Mouse (Mus musculus) neural tube, embryonic 14.5 days (tissue): Measurements from ENCODE around the gene Tmem40. TPM values are rescaled to one million over a fixed set of nuclear protein-coding genes. Genes with fewer than 3 reads are reported as not detected.
A peak's percentile ranks its signal among the peaks of the same experiment; 100 is the strongest.

ENCODE experiments used
- ATAC-seq: fragments of 200-750 bp; cut with Nextera tagmentation; 2 replicates; pipeline ENCODE4 v1.8.0; 2017; ENCODE audit warnings: low read depth, mild to moderate bottlenecking, moderate TSS enrichment, moderate library complexity
- H3K27ac ChIP-seq: fragments of 300-500 bp; sonication (generic); 2 replicates; pipeline ENCODE4 v1.5.1; 2014; ENCODE audit warnings: low read depth, mild to moderate bottlenecking, control low read depth, low read length, moderate library complexity, mixed read lengths
- H3K27me3 ChIP-seq: fragments of 300-500 bp; sonication (generic); 2 replicates; pipeline ENCODE4 v1.6.1; 2014; ENCODE audit warnings: low read length; ENCODE audit not compliant: control insufficient read depth, insufficient read depth
- H3K36me3 ChIP-seq: fragments of 300-500 bp; sonication (generic); 2 replicates; pipeline ENCODE4 v1.6.1; 2014; ENCODE audit warnings: low read length, mixed read lengths; ENCODE audit not compliant: control insufficient read depth, insufficient read depth
- H3K4me1 ChIP-seq: fragments of 300-500 bp; sonication (generic); 2 replicates; pipeline ENCODE4 v1.6.1; 2014; ENCODE audit warnings: low read length; ENCODE audit not compliant: control insufficient read depth, insufficient read depth
- H3K4me2 ChIP-seq: fragments of 300-500 bp; sonication (generic); 2 replicates; pipeline ENCODE4 v1.6.1; 2014; ENCODE audit warnings: mild to moderate bottlenecking, low read depth, low read length, control low read depth
- H3K4me3 ChIP-seq: fragments of 300-500 bp; sonication (generic); 2 replicates; pipeline ENCODE4 v1.5.1; 2014; ENCODE audit warnings: low read depth, low read length, control low read depth, mixed read lengths
- H3K9ac ChIP-seq: fragments of 300-500 bp; sonication (generic); replicated peaks from 2 replicates; pipeline ENCODE4 v1.6.1; 2014; ENCODE audit warnings: low read depth, mild to moderate bottlenecking, control low read depth, low read length, mixed read lengths
- H3K9me3 ChIP-seq: fragments of 300-500 bp; sonication (generic); 2 replicates; pipeline ENCODE4 v1.6.1; 2016; ENCODE audit warnings: low read length; ENCODE audit not compliant: control insufficient read depth
- WGBS: fragments of 180-500 bp; shearing (Covaris S2); extraction: QIAGEN DNeasy Blood & Tissue Kit; methylation state at CpG from one replicate; pipeline ENCODE4 v1.1.7; 2014; 5-methylcytosine and 5-hydroxymethylcytosine counted together
- polyA plus RNA-seq: library from polyadenylated mRNA; unstranded; fragments of >200 nt; fragmentation: Nextera tagmentation; extraction: Ambion mirVana; gene quantifications from 2 replicates; pipeline ENCODE4 v1.2.1, GENCODE M21; 2014

Gene Tmem40
- 1.1 and 1.2 TPM in 2 replicates for polyA plus RNA-seq

DNA sequence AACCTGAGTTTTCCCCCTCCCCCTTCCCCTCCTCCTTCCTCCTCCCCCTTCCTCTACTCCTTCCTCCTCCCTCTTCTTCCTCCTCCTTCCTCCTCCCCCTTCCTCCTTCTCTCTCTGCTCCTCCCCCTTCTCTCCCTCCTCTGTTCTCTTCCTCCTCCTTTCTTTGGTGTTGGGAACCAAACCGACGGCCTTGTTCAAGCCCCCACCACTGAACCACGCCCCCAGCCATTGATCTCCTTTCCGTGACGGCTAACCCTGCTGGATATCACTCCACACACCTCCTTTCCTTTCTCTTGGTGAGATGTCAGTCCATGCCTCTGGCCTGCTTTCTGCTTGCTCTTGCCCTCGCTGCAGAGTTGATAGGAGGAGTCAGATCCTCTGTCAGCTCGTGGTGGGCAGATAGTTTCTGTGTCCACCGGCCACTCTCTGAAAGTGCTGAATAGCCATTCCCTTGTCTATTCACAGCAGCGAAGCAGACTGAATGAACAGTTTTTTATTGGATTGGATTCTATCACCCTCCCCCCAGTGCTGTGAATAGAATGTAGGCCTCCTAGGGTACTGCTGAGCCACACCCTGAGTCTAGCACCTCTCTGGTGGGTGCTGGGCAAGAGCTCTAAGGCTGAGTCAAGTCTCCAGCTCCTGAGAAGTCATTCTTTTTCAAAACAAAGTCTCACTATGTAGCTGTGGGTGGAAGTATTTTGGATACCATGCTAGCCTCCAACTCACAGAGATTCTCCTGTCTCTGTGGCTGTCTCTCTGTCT, at the start of gene Tmem40:
Gene Tmem40 (minus strand): TSS at position 416 of the 762 bp plus-strand sequence.
- no peaks in the 10 kb centered on the region for H3K27me3 ChIP-seq
- H3K36me3 ChIP-seq, result no peaks in the 10 kb centered on the region
- H3K4me1 ChIP-seq, result no peaks in the 10 kb centered on the region; the same call in 1 of the 2 replicates
- no peak within 1 kb of the TSS for H3K9ac ChIP-seq
- H3K4me3 ChIP-seq, result no peak within 1 kb of the TSS
- no peak within 1 kb of the TSS; the same call in 1 of the 2 replicates for H3K4me2 ChIP-seq
- ATAC-seq, result no peak; the same call in 1 of the 2 replicates
- H3K9me3 ChIP-seq, result no peaks in the 10 kb centered on the region
- WGBS, result 1% methylated on average over 9 of the region's 9 CpGs
- peak within 1 kb of the TSS; percentile 12; the same call in 1 of the 2 replicates for H3K27ac ChIP-seq

DNA sequence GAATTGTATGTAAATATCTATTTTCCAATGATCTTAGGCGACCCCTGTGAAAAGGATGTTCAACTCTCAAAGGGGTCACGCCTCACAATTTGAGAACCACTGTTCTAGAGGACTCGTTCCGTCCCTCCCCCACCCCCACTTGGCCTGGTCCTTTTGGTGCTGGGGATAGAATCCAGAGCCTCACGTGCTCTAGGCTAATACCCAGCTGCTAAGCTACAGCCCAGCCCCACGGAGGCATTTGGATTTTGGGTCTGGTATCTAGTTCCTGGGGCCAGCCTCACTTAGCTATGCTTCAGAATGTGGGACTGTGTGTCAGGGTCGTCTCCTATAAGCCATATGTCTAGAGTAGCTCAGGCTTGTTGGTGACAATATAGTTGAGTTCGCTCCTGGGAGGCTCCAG, 49.4 kb upstream of the Tmem40 start:
- WGBS, result 78% methylated on average over 8 of the region's 8 CpGs
- H3K4me3 ChIP-seq, result no peak overlapping the region
- H3K4me2 ChIP-seq, result no peak overlapping the region
- peaks cover 6% of the 10 kb centered on the region for H3K36me3 ChIP-seq
- H3K4me1 ChIP-seq, result peaks cover 9% of the 10 kb centered on the region
- ATAC-seq, result no peak
- H3K9me3 ChIP-seq, result no peaks in the 10 kb centered on the region
- H3K27me3 ChIP-seq, result no peaks in the 10 kb centered on the region
- H3K9ac ChIP-seq, result no peak overlapping the region
- H3K27ac ChIP-seq, result no peak overlapping the region

DNA sequence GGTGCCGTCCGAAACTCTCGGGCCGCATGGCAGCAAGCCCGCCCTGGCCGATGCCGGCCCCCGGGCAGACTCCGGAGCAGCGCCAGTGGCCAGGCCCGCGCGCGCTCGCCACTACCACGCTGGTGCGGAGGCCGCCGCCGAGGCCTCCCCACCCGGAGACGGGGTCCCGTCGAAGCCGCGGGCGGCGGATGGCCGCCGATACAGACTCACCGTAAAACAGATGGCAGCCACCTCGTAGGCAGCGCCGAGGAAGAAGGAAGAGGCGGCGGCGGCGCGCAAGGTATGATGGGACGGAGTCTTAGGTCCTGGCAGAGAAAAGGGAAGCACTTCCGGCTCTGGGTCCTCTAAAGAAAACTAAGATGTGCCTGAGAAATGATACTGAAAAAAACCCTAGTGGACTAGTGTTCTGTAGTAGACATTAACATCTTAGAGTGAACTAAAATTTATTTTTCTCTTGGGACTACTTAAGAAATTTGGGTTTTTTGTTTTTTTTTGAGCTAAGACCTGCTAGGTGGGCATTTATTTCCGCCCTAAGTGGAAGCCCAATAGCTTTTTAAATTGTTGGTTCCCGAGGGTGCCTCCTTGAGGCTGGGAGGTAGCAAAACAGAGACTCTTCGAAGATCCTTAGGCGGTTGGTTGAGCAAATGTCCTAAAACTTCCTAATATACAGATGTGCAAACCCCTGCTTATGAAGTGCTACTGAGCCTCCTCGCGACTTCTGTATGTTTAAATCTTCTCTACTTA, 46.5 kb upstream of the Tmem40 start, which contains the start of gene Rpl32:
Gene Rpl32 (minus strand): TSS at position 260 of the 744 bp plus-strand sequence.
- WGBS, result under 1% methylated on average over 47 of the region's 47 CpGs
- no peaks in the 10 kb centered on the region for H3K27me3 ChIP-seq
- H3K27ac ChIP-seq, result peak within 1 kb of the TSS; percentile 89
- peak within 1 kb of the TSS; percentile 78 for H3K4me2 ChIP-seq
- H3K9ac ChIP-seq, result peak within 1 kb of the TSS; percentile 92
- no peaks in the 10 kb centered on the region for H3K9me3 ChIP-seq
- H3K36me3 ChIP-seq, result peaks cover 35% of the 10 kb centered on the region
- H3K4me1 ChIP-seq, result peaks cover 16% of the 10 kb centered on the region
- H3K4me3 ChIP-seq, result peak within 1 kb of the TSS; percentile 97
- peak; percentile 87 for ATAC-seq

DNA sequence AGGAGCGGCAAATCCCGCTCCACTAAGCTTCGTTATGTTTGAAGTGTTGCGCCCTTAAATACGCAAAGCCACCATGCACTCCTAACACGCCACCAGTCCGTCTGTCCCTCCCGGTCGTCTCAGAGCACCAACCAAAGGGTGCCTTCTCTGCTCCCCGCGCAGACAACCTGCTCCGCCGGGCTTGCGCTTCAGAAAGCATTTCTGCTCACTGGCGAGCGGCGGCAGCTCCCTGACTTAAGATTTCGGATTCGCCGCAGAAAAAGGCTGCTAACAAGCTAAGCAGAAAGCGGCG, 45.9 kb upstream of the Tmem40 start:
- Histone ChIP-seq H3K4me3 (peak overlapping the region; percentile 97), H3K4me1 (peaks cover 16% of the 10 kb centered on the region), H3K9me3 (no peaks in the 10 kb centered on the region), H3K27ac (peak overlapping the region; percentile 89), H3K27me3 (no peaks in the 10 kb centered on the region), H3K9ac (peak overlapping the region; percentile 92), H3K4me2 (peak overlapping the region; percentile 78), H3K36me3 (peaks cover 40% of the 10 kb centered on the region)
- peak; percentile 19; the same call in 1 of the 2 replicates for ATAC-seq
- under 1% methylated on average over 22 of the region's 22 CpGs for WGBS

DNA sequence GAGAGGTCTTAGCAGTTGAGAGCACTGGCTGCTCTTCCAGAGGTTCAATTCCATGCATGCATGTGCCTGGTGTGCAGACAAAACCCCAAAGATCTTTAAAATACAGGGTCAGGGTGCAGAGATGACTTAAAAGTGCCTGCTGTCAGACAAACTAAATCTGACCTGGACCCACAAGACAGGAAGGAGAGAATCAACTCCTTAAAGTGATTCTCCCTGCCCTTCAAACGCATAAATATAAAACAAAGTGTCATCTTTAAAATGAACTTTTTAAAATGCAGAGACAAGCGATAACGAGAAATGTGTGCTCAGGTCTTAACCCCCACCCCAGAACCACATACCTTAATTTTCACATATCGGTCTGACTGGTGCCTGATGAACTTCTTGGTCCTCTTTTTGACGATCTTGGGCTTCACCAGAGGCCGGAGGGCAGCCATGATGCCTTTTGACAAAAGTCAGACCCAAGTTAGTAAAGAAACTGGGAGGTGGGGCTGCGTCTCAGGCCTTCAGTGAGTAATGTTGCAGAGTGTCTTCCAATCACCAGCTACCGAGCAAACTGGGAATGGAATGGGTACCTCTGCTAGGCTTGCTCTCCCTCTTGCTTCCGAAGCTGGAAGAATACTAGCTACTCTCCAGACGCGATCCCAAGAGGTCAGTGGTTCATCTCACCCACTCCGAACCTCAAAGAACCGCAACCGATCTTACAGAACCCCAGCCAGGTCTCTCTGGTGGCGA, 45.4 kb upstream of the Tmem40 start:
- H3K4me2 ChIP-seq, result peak overlapping the region; percentile 78
- H3K27ac ChIP-seq, result peak overlapping the region; percentile 89
- ATAC-seq, result no peak
- peak overlapping the region; percentile 97 for H3K4me3 ChIP-seq
- 5% methylated on average over 15 of the region's 15 CpGs for WGBS
- peaks cover 16% of the 10 kb centered on the region for H3K4me1 ChIP-seq
- no peaks in the 10 kb centered on the region for H3K9me3 ChIP-seq
- H3K9ac ChIP-seq, result peak overlapping the region; percentile 92
- H3K27me3 ChIP-seq, result no peaks in the 10 kb centered on the region
- H3K36me3 ChIP-seq, result peaks cover 44% of the 10 kb centered on the region

DNA sequence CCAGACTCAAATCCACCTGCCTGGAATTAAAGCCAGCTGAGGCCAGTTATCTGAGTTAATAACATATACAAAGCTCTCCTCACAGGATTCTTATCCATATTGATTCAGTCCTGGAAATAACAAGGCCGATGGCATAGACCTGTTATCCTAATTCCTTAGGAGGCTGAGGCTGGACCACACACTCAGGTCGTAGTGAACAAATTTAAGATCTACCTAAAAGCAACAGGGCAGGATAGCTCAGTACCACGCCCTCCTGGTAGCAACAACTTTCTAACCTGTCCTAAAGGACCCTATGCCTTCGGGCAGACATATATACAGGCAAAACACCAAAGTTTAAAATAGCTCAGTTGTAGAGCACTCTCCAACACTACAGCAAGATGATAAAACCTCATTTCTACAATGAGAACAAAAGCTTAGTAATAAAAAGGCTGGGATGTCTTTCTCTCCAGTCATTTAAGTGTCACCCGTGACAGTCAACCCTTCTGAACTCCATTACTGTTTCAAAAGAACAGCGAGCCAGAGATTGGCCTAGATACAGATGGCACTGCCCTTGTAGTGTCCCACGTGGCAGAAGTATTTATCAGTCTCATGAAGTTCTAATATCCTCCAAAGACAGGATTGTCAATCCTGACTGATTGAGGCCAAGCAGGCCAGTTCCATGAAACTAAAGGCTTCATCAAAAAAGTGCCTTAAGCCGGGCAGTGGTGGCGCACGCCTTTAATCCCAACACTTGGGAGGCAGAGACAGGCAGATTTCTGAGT, 42.4 kb upstream of the Tmem40 start:
- ATAC-seq, result no peak
- H3K4me1 ChIP-seq, result peaks cover 16% of the 10 kb centered on the region
- no peaks in the 10 kb centered on the region for H3K9me3 ChIP-seq
- H3K4me2 ChIP-seq, result no peak overlapping the region
- no peaks in the 10 kb centered on the region for H3K27me3 ChIP-seq
- H3K9ac ChIP-seq, result no peak overlapping the region
- H3K36me3 ChIP-seq, result peaks cover 69% of the 10 kb centered on the region
- WGBS, result 57% methylated on average over 10 of the region's 10 CpGs
- no peak overlapping the region for H3K4me3 ChIP-seq
- H3K27ac ChIP-seq, result no peak overlapping the region

DNA sequence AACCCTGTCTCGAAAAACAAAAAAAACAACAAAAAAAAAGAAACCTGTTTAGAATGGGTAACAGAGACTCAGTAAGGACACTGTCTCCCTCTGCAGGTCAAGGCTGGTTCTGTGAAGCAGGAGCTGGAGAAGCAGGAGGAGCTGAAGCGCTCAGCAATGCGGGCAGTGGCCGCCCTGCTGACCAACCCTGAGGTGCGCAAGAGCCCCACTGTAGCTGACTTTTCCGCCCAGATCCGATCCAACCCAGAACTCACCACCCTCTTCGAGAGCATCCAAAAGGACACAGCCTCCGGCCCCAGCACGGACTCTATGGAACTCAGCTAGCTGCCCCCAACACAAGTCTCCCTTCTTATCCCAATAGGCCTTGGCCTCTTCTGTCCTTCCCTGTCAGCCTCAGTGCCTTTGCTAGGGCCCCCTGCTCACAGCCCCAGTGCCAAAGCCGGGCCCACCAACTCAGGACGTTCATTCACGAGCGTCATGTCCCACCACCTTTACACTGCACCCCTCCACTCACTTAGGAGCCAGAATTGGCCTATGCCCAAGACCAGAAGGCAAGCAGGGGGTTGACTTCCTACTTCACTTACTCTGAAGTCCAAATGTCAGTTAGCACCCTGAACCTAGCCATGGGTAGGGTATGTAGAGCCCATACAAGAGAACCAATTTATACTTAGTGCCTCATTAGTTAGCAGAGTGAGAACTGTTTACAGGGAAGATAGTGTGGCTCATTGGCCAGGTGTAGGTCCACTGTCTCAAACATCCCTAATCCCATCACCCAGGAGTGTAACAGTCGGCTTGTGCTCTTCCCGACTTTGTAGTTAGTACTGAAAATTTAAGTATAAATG, 41.6 kb upstream of the Tmem40 start:
- H3K4me3 ChIP-seq, result no peak overlapping the region
- no peaks in the 10 kb centered on the region for H3K9me3 ChIP-seq
- WGBS, result 48% methylated on average over 16 of the region's 16 CpGs
- no peak overlapping the region for H3K4me2 ChIP-seq
- no peaks in the 10 kb centered on the region for H3K27me3 ChIP-seq
- H3K27ac ChIP-seq, result no peak overlapping the region
- peaks cover 16% of the 10 kb centered on the region for H3K4me1 ChIP-seq
- H3K9ac ChIP-seq, result no peak overlapping the region
- H3K36me3 ChIP-seq, result peaks cover 77% of the 10 kb centered on the region
- ATAC-seq, result no peak

DNA sequence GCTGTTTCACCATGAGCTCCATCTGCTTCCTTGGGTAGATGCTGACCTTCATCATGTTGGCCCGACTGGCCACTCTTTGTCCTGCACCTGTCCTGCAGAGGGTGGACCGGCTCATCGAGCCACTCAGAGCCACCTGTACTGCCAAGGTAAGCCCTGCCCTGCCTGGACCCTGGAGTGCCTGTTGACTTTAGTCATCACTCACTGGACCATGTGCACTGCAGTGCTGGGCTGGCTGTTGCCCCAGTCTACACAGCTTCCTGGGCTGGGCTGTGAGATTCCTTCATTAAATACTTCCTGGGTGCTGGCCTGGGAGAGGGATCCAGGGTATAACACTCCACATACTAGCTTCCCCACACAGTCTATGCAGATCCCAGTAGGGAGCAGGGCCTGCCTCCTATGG, 39.6 kb upstream of the Tmem40 start:
- Histone ChIP-seq H3K36me3 (peaks cover 90% of the 10 kb centered on the region), H3K27me3 (no peaks in the 10 kb centered on the region), H3K27ac (no peak overlapping the region), H3K4me3 (no peak overlapping the region), H3K9me3 (no peaks in the 10 kb centered on the region), H3K9ac (no peak overlapping the region), H3K4me1 (peaks cover 9% of the 10 kb centered on the region), H3K4me2 (no peak overlapping the region)
- 0 out of 2 replicates have a peak, but pooled peaks have one; percentile 22 for ATAC-seq
- WGBS, result 95% methylated on average over 3 of the region's 3 CpGs
